Mouse (Mus musculus): ENCODE data around the gene Csdc2. TPM values are rescaled to one million over a fixed set of nuclear protein-coding genes. Genes with fewer than 3 reads are reported as not detected.

Gene Csdc2
- polyA plus RNA-seq, 1 experiment from 2014 or later: 102 TPM

GRCm38 (mm10) chr15:81982173-81982572 is 45.6 kb downstream of the Csdc2 start:
- ATAC-seq: no peak
- no peak overlapping the region for H3K4me3 ChIP-seq (replicated peaks)
- H3K9me3 ChIP-seq: no peaks in the 10 kb centered on the region
- H3K4me1 ChIP-seq (replicated peaks): peaks cover 12% of the 10 kb centered on the region
- no peaks in the 10 kb centered on the region for H3K36me3 ChIP-seq
- H3K9ac ChIP-seq (replicated peaks): no peak overlapping the region
- whole genome bisulfite sequencing: 64% methylated on average over 1 of the region's 1 CpGs
- no peaks in the 10 kb centered on the region for H3K27me3 ChIP-seq
- H3K27ac ChIP-seq: no peak overlapping the region
- no peak overlapping the region for H3K4me2 ChIP-seq (replicated peaks)

GRCm38 (mm10) chr15:81985267-81986161 is 49.0 kb downstream of the Csdc2 start:
- Histone ChIP-seq H3K36me3 (no peaks in the 10 kb centered on the region), H3K9me3 (no peaks in the 10 kb centered on the region), H3K9ac (replicated peaks) (no peak overlapping the region), H3K27me3 (no peaks in the 10 kb centered on the region), H3K27ac (no peak overlapping the region), H3K4me2 (replicated peaks) (no peak overlapping the region), H3K4me1 (replicated peaks) (peaks cover 16% of the 10 kb centered on the region), H3K4me3 (replicated peaks) (no peak overlapping the region)
- 51% methylated on average over 2 of the region's 2 CpGs for WGBS
- ATAC-seq: no peak

DNA sequence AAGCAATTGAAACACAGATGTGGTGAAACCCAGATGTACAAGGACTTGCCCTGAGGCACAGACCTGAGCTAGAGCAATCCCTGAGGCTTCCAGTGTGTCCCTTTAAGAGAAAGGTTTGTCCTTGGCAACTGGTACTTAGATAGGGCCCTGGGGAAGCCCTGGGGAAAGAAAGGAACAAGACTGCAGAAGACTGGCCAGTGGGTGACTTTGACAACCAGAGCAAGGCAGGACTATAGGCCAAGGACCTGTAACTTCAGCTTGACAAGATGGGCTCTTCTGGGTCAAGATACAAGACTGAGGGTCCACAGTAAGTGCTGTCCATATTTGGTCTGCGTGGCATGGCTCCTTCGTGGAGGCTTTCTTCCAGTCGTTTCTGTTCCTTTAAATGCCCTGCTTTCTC is 51.1 kb downstream of the Csdc2 start, which contains the start of gene Xrcc6:
Gene Xrcc6 (plus strand): TSS at position 190 of the 400 bp plus-strand sequence.
- no peak for ATAC-seq
- Histone ChIP-seq H3K27ac (no peak within 1 kb of the TSS), H3K27me3 (no peaks in the 10 kb centered on the region), H3K4me1 (replicated peaks) (peaks cover 16% of the 10 kb centered on the region), H3K4me3 (replicated peaks) (no peak within 1 kb of the TSS), H3K4me2 (replicated peaks) (no peak within 1 kb of the TSS), H3K36me3 (peaks cover 6% of the 10 kb centered on the region; the same call in 1 of the 2 replicates), H3K9me3 (no peaks in the 10 kb centered on the region), H3K9ac (replicated peaks) (no peak within 1 kb of the TSS)
- 86% methylated on average over 3 of the region's 3 CpGs for WGBS

- peak; percentile 80 for ATAC-seq
- Histone ChIP-seq H3K27me3 (no peaks in the 10 kb centered on the region), H3K27ac (peak overlapping the region; percentile 25; the same call in 1 of the 2 replicates), H3K36me3 (peaks cover 24% of the 10 kb centered on the region), H3K9me3 (no peaks in the 10 kb centered on the region), H3K9ac (replicated peaks) (no peak overlapping the region), H3K4me3 (replicated peaks) (no peak overlapping the region), H3K4me1 (replicated peaks) (peaks cover 16% of the 10 kb centered on the region), H3K4me2 (replicated peaks) (no peak overlapping the region)
- 45% methylated on average over 11 of the region's 11 CpGs for WGBS
Measured at GRCm38 (mm10) chr15:81989371-81990062, 53.0 kb downstream of the Csdc2 start.

DNA sequence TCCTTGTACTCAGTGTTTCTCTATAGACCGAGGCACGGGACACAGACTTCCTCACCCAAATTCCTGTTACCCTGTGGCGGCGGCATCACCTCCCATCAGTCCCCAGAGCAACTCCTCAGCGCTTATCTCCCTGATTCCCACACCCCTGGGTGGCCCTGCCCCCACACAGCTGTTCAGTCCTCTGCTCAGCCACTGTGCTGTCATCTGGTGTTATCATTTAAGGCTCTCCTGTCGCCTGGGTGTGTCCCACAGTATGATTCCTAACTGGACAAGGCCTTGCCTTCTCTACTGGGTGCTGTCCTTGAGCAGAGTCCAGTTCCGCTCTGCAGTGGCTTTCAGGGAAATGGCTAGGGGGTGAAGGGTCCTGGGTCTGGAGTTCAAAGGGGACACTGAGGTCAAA is 54.0 kb downstream of the Csdc2 start:
- H3K9ac ChIP-seq (replicated peaks): no peak overlapping the region
- H3K36me3 ChIP-seq: peaks cover 35% of the 10 kb centered on the region
- ATAC-seq: no peak
- no peak overlapping the region for H3K4me3 ChIP-seq (replicated peaks)
- H3K27ac ChIP-seq: no peak overlapping the region
- 54% methylated on average over 7 of the region's 7 CpGs for WGBS
- no peaks in the 10 kb centered on the region for H3K9me3 ChIP-seq
- H3K27me3 ChIP-seq: no peaks in the 10 kb centered on the region
- H3K4me1 ChIP-seq (replicated peaks): peaks cover 10% of the 10 kb centered on the region
- no peak overlapping the region for H3K4me2 ChIP-seq (replicated peaks)

GRCm38 (mm10) chr15:81993992-81994391 is 57.4 kb downstream of the Csdc2 start:
- peaks cover 67% of the 10 kb centered on the region for H3K36me3 ChIP-seq
- no peak overlapping the region for H3K4me2 ChIP-seq (replicated peaks)
- no peak overlapping the region for H3K9ac ChIP-seq (replicated peaks)
- WGBS: 90% methylated on average over 6 of the region's 6 CpGs
- no peak for ATAC-seq
- no peaks in the 10 kb centered on the region for H3K27me3 ChIP-seq
- no peaks in the 10 kb centered on the region for H3K9me3 ChIP-seq
- H3K4me3 ChIP-seq (replicated peaks): no peak overlapping the region
- H3K27ac ChIP-seq: no peak overlapping the region
- H3K4me1 ChIP-seq (replicated peaks): peaks cover 4% of the 10 kb centered on the region

Other genes starting within 250 kb of the Csdc2 start
- 9.6 and 11.9 TPM in 2 replicates for gene Chadl, start 239.5 kb upstream of the Csdc2 start, polyA plus RNA-seq (2015; fragmentation: Nextera tagmentation; extraction: Ambion mirVana)
- 41.6 and 48.4 TPM in 2 replicates for gene Zc3h7b, start 191.7 kb upstream of the Csdc2 start, polyA plus RNA-seq (2015; fragmentation: Nextera tagmentation; extraction: Ambion mirVana)
- gene Rangap1, start 191.2 kb upstream of the Csdc2 start, polyA plus RNA-seq (2015; fragmentation: Nextera tagmentation; extraction: Ambion mirVana): 140 and 145 TPM in 2 replicates
- 21.5 and 23.3 TPM in 2 replicates for gene Tef, start 134.3 kb upstream of the Csdc2 start, polyA plus RNA-seq (2015; fragmentation: Nextera tagmentation; extraction: Ambion mirVana)
- 16.2 and 17.7 TPM in 2 replicates for gene Tob2, start 78.0 kb upstream of the Csdc2 start, polyA plus RNA-seq (2015; fragmentation: Nextera tagmentation; extraction: Ambion mirVana)
- 136 and 149 TPM in 2 replicates for gene Phf5a, start 64.8 kb upstream of the Csdc2 start, polyA plus RNA-seq (2015; fragmentation: Nextera tagmentation; extraction: Ambion mirVana)
- gene Aco2, start 64.5 kb upstream of the Csdc2 start, polyA plus RNA-seq (2015; fragmentation: Nextera tagmentation; extraction: Ambion mirVana): 220 and 221 TPM in 2 replicates
- 69.7 and 70.1 TPM in 2 replicates for gene Polr3h, start 10.5 kb upstream of the Csdc2 start, polyA plus RNA-seq (2015; fragmentation: Nextera tagmentation; extraction: Ambion mirVana)
- 40.5 and 41.2 TPM in 2 replicates for gene Pmm1, start 24.2 kb downstream of the Csdc2 start, polyA plus RNA-seq (2015; fragmentation: Nextera tagmentation; extraction: Ambion mirVana)
- not detected in 2 replicates for gene 1700029P11Rik, start 43.8 kb downstream of the Csdc2 start, polyA plus RNA-seq (2015; fragmentation: Nextera tagmentation; extraction: Ambion mirVana)
- 42.8 and 46.0 TPM in 2 replicates for gene Xrcc6, start 51.1 kb downstream of the Csdc2 start, polyA plus RNA-seq (2015; fragmentation: Nextera tagmentation; extraction: Ambion mirVana)
- gene Desi1, start 97.1 kb downstream of the Csdc2 start, polyA plus RNA-seq (2015; fragmentation: Nextera tagmentation; extraction: Ambion mirVana): 37.5 and 42.7 TPM in 2 replicates
- 222 and 230 TPM in 2 replicates for gene Snu13, start 110.8 kb downstream of the Csdc2 start, polyA plus RNA-seq (2015; fragmentation: Nextera tagmentation; extraction: Ambion mirVana)
- gene 4930407I10Rik, start 122.4 kb downstream of the Csdc2 start, polyA plus RNA-seq (2015; fragmentation: Nextera tagmentation; extraction: Ambion mirVana): not detected in 2 replicates
- gene Mei1, start 133.2 kb downstream of the Csdc2 start, polyA plus RNA-seq (2015; fragmentation: Nextera tagmentation; extraction: Ambion mirVana): 0.05 TPM in 1 of 2 replicates, not detected in the other
- 12.0 and 14.0 TPM in 2 replicates for gene Ccdc134, start 191.2 kb downstream of the Csdc2 start, polyA plus RNA-seq (2015; fragmentation: Nextera tagmentation; extraction: Ambion mirVana)
- 225 and 230 TPM in 2 replicates for gene Srebf2, start 210.4 kb downstream of the Csdc2 start, polyA plus RNA-seq (2015; fragmentation: Nextera tagmentation; extraction: Ambion mirVana)

Measured in midbrain, embryonic 13.5 days (tissue).